Mouse (Mus musculus): ENCODE data around the gene Thsd4. TPM values are rescaled to one million over a fixed set of nuclear protein-coding genes. Genes with fewer than 3 reads are reported as not detected.

Gene Thsd4
- total RNA-seq, 2 experiments from 2014 or later: not detected

DNA sequence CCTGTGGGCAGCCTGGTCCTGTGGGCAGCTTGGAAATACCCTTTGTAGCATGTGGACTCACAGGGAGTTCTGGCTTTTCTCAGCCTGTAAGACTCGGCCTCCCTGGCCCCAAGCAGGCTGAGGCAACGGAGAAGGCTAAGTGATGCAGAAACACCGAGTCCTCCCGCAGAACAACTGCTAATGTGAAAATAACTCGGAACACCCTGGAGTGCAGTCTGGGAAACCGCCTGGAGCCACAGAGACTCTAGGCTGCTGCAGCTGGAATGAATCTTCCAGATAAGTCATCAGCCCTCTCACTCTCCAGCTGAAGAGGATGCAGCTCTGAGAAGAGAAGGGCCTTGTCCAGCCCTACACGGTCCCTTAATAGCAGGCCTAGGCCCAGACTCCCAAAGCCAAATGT, 402.0 kb downstream of the Thsd4 start:
- no peak for ATAC-seq (replicated peaks; ENCODE audit: low FRiP score, poor library complexity, severe bottlenecking)

DNA sequence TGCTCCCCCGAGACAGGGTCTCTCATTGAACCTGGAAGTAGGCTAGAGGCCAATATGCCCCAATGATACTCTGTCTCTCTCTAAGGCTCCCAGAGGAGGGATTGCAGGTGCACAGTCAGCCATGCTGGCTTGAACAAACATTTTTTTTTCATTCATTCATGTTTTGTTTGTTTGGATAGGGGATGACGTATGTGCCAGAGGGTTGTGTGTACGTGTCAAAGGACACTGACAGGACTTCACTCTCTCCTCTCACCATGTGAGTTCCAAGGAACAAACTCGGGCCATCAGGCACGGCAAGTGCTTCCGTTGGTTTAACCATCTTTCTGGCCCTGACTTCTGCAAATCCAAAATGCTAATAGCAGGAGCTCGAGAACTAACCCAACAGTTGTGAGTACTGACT, 404.0 kb downstream of the Thsd4 start:
- ATAC-seq (replicated peaks; ENCODE audit: low FRiP score, poor library complexity, severe bottlenecking): no peak

DNA sequence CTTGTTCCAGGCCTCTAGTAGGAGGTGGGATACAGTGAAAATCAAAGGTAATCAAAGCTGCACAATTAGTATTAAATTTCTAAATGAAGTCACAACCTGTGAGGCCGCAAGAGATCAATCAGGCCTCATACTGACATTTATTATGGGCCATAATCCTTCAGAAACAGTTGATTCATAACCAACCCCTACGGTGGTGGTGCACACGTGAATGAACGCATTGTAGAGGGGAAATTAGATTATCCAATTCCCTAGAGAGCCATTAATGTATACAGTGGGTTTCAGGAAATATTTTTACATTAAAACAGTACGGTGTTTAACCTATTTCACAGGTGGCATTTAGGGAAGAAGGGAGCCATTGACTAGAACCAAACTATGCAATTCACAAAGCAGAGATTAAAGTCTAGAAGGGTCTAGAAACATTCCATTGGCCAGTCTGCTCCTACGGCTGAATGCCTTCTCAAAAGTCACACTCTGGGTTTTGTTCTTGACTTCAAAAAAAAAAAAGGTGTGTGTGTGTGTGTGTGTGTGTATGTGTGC, 406.1 kb downstream of the Thsd4 start:
- no peak for ATAC-seq (replicated peaks; ENCODE audit: low FRiP score, poor library complexity, severe bottlenecking)

DNA sequence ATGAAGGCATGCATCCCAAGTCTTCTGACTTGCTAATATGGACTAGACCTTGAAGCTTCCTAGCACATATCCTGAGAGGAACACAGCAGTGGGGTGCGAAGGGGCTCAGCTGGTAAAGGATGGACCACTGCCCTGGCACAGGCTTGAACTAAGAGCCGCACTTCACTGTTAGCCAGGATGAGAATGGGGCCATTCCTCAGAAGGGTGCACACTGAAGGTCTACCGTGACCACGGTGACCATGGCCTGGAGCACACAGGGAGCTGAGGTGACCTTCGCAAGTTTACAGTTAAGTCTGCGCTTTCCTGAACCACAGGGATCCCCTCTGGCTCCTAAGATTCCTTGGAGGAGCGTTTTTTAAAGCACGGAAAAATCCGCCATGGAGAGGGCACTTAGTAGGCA, 406.5 kb downstream of the Thsd4 start:
- ATAC-seq (replicated peaks; ENCODE audit: low FRiP score, poor library complexity, severe bottlenecking): no peak

DNA sequence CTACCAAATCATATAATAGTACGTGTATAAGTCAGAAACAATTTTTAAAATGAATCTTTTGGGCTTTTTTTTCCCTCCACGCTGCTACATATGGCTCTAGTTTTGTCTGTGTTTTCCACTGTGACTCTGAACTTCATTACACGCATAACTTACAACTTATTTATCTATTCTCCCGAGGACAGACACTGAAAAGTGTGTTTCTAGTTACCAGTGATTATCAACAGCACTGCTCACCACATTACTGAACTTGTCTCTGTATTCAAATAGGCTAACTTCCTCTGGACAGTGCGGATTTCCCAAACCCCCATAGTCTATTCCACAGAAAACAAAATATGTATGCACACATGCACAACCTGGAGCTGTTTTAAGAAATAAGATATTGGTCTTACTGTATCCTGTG, 411.6 kb downstream of the Thsd4 start:
- ATAC-seq (replicated peaks; ENCODE audit: low FRiP score, poor library complexity, severe bottlenecking): no peak

DNA sequence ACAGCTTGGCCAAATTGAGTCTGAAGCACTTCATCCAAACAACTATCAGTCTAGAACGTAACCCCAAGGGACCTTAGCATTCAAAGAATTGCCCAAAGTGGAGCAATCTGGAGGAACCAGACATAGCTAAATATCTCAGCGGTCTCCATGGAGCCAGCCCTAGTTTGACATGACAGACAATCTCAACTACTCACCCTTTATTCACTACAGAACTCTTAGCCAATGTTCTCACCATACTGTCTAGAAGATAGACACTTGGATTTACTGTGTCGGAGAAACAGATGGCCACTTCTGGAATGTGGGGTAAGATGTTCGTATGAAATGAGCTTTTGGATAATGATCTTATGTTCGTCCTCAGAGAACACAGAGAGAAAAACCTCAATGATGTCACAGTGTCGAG, 415.2 kb downstream of the Thsd4 start:
- no peak for ATAC-seq (replicated peaks; ENCODE audit: low FRiP score, poor library complexity, severe bottlenecking)

DNA sequence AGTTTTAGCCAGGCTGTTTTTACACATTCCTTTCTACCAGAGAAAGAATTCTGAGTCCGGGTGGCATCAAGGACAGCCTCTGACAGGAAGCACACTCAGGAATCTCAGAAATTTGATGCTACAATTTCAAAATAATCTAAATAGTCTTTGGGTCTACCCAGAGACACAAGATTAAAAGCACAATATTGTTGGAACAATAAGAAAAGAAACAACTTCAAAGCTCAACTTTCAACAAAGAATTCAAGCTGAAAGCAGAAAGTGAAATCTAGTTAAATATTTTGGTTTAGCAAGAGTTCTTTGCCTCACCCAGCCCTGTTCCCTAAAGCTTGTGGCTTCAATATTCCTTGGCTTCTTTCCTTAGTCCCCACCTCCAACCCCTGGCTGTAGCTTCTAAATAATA, 415.7 kb downstream of the Thsd4 start:
- ATAC-seq (replicated peaks; ENCODE audit: low FRiP score, poor library complexity, severe bottlenecking): no peak

DNA sequence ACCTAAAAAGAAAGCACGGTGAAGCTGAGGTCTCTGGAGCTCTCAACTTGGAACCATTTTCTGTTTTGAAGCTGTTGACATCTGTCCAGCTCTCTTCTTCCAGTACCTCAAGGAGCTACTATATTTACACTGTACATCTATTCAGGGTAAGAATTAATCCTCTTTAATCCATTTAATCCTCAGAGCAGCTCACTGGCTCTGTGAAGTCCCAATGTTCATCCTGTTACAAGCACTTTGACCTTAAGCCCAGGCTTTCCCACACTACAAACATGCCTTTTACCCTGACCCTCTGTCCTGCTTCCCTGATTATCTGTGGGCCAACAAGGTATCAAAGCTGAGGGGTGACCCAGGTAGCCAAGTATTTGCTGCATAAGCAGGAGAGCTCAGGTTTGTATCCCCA, 427.6 kb downstream of the Thsd4 start:
- no peak for ATAC-seq (replicated peaks; ENCODE audit: low FRiP score, poor library complexity, severe bottlenecking)

DNA sequence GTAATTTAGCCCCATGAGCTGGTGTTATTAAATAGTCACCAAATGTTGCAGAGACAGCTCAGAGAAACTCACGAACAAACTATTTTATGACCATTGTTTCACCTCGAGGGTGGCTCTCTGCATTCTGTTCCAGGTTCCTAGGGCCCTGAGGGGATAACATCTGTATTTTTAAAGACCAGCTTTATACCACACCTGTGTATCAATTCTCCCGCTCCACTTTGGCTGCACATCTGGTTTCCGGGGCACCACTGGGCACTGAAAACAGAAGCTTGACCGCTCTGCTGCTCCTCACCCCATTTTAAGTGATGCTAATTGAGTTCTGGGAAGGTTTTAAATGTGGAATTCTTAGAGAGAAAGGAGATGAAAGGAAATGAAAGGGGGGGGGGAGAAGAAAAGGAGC, 429.4 kb downstream of the Thsd4 start:
- no peak for ATAC-seq (replicated peaks; ENCODE audit: low FRiP score, poor library complexity, severe bottlenecking)

DNA sequence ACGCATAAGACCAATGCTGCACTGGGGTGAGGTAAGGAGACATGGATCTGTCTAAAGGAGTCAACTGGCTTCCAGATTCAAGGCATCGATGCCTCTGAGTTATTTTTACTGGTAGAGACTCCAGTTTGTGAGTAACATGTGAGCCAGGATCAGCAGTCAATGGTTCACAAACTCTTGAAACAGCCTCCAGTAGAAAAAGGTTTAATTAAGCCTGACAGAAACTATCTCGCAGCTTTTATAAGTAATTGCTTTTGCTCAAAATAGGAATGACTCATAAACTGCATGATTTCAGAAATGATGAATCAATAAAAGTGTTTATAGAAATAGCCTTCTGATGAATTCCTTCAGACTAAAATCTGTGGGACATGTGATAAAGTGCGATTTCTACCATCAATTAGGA, 432.4 kb downstream of the Thsd4 start:
- ATAC-seq (replicated peaks; ENCODE audit: low FRiP score, poor library complexity, severe bottlenecking): no peak

DNA sequence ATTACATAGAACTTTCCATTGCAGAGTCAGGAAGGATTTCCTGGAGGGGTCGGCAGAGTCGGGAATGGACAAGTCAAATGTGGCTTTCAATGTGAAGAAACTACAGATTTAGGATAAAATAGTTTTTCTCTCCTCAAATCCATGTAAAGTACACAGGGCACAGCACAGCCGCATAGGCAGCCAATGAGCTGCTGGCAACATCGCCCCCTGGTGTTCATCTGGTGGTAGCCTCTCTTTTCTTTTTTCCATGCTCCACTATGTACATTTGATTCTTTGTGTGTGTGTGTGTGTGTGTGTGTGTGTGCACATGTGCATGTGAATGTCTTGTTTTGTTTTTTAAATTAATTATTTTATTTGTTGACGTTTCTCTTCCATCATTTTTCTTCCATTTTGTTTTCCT, 433.7 kb downstream of the Thsd4 start:
- no peak for ATAC-seq (replicated peaks; ENCODE audit: low FRiP score, poor library complexity, severe bottlenecking)

DNA sequence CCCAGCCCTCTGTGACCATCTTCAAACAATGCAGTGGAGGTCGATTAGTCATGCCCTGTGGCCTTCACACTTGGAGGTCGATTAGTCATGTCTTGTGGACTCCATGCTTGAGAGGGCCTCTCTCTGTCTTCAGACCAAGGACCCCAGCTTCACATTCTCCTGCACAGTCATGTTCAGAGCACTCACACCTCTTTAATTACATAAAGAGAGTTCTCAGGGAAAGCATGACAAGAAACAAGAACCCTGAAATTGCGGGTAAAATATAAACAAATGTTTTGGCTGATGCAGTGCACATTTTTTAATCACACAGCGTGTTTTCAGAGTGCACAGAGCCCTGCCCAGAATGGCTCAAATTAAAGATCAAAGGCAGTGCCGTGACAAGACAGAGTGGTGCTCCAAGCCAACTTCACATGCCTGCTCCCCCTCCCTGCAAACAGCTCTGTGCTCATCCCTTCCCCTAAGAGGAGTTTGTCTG, 439.7 kb downstream of the Thsd4 start:
- no peak for ATAC-seq (replicated peaks; ENCODE audit: low FRiP score, poor library complexity, severe bottlenecking)

DNA sequence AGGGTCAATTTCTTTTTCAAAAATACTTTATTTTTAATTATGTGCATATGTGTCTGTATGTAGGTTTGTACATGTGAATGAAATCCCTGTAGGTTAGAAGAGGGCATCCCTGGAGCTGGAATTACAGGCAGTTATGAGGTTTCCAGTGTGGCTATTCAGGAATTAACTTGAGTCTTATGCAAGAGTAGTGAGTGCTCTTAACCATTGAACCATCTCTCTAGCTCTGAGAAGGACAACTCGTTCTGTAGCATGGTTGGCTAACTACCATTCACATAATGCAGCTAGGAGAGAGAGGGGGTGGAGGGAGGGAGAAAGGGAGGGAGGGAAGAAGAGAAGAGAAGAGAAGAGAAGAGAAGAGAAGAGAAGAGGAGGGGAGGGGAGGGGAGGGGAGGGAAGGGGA, 444.1 kb downstream of the Thsd4 start:
- no peak for ATAC-seq (replicated peaks; ENCODE audit: low FRiP score, poor library complexity, severe bottlenecking)

DNA sequence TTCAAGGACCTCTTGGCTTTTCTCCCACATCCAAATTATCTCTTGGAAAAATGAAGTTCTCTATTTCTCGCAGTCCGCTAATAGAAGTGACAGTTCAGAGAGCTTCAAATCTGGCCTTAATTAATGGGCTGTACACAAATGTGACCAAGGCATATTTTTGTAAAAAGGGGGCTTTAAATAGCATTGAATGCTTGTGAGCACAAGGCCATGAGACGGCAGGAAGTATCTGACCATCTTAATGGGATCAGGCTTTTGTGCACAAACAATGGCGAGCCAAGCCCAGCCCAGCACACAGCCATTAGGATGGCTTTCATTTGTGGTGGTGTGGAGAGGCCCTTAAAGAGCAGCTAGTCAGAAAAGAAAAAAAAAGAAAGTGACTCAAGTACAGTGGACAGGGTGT, 445.4 kb downstream of the Thsd4 start:
- no peak for ATAC-seq (replicated peaks; ENCODE audit: low FRiP score, poor library complexity, severe bottlenecking)

DNA sequence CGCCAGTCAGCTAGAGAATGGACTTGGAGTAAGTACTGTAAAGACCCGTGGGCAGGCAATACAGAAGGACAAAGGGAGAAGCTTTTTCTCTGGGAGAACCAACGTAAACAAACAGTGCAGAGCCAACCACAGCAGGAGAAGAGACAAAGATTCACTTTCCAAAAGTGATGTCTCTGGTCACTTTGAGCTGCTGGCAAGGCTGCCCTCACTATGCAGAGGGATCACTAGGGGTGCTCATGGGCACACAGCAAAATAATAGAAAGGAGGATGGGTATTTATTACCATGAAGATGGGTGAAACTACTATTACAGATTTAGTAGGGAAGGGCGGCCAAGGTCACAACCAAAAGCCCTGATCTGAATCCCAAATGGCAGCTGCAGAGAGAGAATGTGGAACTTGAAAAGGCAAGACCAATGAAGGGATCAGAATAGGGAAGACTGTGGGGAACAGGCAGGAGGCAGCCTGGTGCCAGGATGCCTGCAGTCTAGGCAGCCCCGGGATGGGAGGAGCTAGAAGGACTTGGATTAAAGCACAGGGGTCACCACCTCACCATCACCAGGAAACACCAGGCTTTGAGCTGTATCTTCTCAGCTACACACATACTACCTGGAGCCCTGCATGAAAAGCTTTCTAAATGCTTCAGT, 450.1 kb downstream of the Thsd4 start:
- ATAC-seq (replicated peaks; ENCODE audit: low FRiP score, poor library complexity, severe bottlenecking): no peak

DNA sequence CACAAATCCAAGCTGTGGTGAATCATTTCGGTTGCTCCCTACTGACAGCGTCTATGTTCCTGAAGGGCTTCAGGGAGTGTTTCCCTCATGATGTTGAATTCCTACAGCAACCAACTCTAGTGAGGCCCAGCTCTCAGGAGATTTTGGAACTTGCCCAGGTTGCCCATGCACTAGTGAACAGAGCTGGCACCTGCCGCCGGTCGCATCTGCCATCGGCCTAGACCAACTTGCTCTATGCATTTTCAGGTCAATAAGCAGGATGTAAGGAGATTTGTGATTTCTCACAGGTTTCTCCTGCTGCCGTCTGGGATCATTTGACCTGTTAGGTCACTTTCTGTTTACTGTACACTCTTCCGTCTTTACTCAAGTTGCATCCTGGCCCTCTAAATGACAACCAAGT, 454.6 kb downstream of the Thsd4 start:
- ATAC-seq (replicated peaks; ENCODE audit: low FRiP score, poor library complexity, severe bottlenecking): no peak

DNA sequence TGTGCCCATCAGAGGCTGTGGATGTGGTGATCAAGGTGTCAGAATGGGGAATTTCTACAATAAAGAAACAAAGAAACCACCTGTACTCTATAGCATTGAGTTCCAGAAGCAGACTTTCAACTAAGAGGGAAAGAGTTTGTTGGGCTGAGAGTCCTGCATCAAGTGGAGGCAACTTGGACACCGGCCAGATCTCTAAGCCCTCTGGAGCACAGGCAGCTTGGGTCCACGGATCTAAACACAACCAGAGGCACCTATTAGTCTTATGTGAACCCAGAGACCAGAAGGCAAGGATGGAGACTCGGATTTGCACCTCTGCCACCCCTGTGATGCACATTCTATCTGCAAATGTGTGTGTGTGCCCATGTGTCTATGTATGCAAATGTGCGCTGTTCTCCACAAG, 456.7 kb downstream of the Thsd4 start:
- ATAC-seq (replicated peaks; ENCODE audit: low FRiP score, poor library complexity, severe bottlenecking): no peak

DNA sequence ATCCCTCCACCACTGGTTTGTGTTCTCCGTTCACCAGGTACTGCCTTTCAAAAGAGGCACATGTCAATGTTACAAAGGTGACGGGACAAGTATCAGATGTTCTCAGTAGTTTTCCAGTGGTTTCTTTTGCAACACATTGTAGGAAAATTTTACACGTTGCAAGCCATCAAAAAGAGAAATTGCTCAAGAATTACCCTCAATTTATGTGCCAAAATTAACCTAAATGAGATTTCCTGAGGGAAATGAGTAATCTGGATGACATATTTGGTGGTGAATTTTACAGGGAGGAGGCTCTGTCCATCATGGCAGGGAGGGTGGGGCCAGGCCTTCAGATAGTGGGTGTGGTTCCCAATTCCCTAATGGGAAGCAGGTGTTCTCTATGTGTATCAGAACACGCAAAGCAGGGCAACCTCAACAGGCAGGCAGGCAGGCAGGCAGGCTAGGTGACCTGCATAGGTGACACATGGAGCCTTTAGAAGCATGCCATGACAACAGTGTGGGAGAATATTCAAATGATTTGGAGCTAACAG, 458.6 kb downstream of the Thsd4 start:
- no peak for ATAC-seq (replicated peaks; ENCODE audit: low FRiP score, poor library complexity, severe bottlenecking)

DNA sequence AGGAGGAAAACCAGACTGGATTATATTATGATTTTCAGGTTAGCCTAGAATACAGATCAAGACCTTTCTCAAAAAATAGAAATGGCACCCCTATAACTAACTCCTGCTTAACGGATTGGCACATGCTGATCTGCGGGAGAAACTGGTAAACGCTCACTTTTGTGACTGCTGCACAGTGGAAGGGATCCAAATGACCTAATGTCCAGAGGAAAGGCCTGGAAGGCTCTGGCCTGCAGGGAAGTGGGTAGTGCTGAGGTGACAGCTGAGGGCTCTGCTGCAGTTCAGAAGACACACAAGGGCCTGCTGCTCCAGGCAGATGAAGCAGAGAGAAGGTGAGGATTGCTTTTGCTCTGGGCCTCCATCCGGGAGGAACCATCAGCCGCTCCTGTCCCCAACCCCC, 465.7 kb downstream of the Thsd4 start:
- no peak for ATAC-seq (replicated peaks; ENCODE audit: low FRiP score, poor library complexity, severe bottlenecking)

DNA sequence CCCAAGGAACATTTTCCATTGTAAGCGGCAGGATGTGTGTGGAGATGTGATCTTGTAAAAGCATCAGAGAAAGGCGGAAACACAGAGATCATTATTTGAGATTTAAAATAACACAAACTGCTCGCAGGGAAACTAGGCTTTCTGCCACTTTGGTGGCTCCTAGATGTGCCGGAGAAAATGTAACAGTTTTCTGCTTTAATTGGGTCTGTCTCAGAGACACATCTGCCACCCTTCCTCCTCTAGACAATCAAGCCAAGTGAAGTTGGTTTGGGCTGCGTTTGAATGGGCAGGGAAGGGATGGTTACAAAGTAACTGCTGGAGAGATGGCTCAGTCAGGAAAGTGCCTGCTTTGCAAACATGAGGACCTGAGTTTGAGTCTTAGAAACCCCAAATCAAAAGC, 466.9 kb downstream of the Thsd4 start:
- no peak for ATAC-seq (replicated peaks; ENCODE audit: low FRiP score, poor library complexity, severe bottlenecking)

DNA sequence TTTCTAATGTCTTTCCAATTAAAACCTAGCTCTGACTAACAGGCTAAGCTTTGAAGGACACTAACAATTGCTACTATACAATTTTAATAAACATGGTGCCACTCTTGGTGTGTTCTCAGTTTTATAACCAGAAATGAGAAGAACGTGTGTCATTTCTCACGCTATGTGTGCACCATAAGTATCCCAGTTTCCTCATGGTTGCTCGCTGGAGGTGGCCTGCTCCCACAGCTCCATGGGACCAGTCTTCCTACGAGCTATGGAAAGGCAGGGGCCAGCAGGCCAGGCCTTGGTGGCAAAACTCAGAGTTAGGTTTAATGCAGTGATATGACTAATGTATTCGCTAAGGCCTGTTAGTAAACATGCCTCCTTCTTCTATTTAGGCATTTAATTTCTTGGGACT, 468.7 kb downstream of the Thsd4 start:
- ATAC-seq (replicated peaks; ENCODE audit: low FRiP score, poor library complexity, severe bottlenecking): no peak

DNA sequence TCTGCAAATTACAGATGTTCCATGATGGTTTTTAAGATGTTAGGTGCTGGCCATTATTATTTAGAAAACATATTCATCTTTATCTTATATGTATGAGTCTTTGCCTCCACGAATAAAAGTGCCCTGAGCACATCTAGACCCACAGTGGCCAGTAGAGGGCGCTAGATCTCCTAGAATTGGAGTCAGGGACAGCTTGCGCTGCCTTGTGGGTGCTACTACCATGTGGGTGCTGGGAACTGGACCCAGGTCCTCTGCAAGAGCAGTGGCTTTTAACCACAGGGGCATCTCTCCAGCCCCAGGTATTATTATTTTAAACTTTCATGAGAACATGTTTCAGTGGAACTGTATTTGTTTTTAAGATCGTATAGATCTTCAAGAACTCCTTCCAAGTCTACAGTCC, 469.4 kb downstream of the Thsd4 start:
- ATAC-seq (replicated peaks; ENCODE audit: low FRiP score, poor library complexity, severe bottlenecking): no peak
